Mouse (Mus musculus) intestine, embryonic 14.5 days (tissue): ENCODE data around the gene Hilpda. TPM values are rescaled to one million over a fixed set of nuclear protein-coding genes. Genes with fewer than 3 reads are reported as not detected.

Source experiments
- polyA plus RNA-seq: library from polyadenylated mRNA; unstranded; fragments of >200 nt; fragmentation: Nextera tagmentation; extraction: Ambion mirVana; gene quantifications from 2 replicates; pipeline ENCODE4 v1.2.1, GENCODE M21; 2014

The Hilpda gene
- polyA plus RNA-seq, 1 experiment from 2014 or later, result 38.1 TPM

Other genes starting within 250 kb of the Hilpda start
- not detected in 2 replicates for gene Lep, start 212.3 kb upstream of the Hilpda start, polyA plus RNA-seq
- gene Rbm28, start 107.5 kb upstream of the Hilpda start, polyA plus RNA-seq, result 44.6 and 49.7 TPM in 2 replicates
- 0.52 and 0.78 TPM in 2 replicates for gene Prrt4, start 92.9 kb upstream of the Hilpda start, polyA plus RNA-seq
- 47.5 and 48.1 TPM in 2 replicates for gene Impdh1, start 56.1 kb upstream of the Hilpda start, polyA plus RNA-seq
- 0.20 and 0.48 TPM in 2 replicates for gene Fam71f2, start 7.1 kb downstream of the Hilpda start, polyA plus RNA-seq
- 0.11 and 0.26 TPM in 2 replicates for gene Fam71f1, start 46.7 kb downstream of the Hilpda start, polyA plus RNA-seq
- 331 and 354 TPM in 2 replicates for gene Calu, start 75.6 kb downstream of the Hilpda start, polyA plus RNA-seq
- gene Opn1sw, start 116.0 kb downstream of the Hilpda start, polyA plus RNA-seq, result 0.41 and 0.69 TPM in 2 replicates
- 12.3 and 14.7 TPM in 2 replicates for gene Ccdc136, start 123.8 kb downstream of the Hilpda start, polyA plus RNA-seq
- 14.7 and 15.8 TPM in 2 replicates for gene Flnc, start 160.8 kb downstream of the Hilpda start, polyA plus RNA-seq
- 291 and 300 TPM in 2 replicates for gene Atp6v1f, start 195.2 kb downstream of the Hilpda start, polyA plus RNA-seq
- 0.28 TPM in 1 of 2 replicates, not detected in the other for gene Atp6v1fnb, start 198.9 kb downstream of the Hilpda start, polyA plus RNA-seq
- 25.2 and 28.6 TPM in 2 replicates for gene Kcp, start 235.5 kb downstream of the Hilpda start, polyA plus RNA-seq